Comparison of ENCODE assay signal across 10 mouse cellular contexts in the genomic region with DNA sequence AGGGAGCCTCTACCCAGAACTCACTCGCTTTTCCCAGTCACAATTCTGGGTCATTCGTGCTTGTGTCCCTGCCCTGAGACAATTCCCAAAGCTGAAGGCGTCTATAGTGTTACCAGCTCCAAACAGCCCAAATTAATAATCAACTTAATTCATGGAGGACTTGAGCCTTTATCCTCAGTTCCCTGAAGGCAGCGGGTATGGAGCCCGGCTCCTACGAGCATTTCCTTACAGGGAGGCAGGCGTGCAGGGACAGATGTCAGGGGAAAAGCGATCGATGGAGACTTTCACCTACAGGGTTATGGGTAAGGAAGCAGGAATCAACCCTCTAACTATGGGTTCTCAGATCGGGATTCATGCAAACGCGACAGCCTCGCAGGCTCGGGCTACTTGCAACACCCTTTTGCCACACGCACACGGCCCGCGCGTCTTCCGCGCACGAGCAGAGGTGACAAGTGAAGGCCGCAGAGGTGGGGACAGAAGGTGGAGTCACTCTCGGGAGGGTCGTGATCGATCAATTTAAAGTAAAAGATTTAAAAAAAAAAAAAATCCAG. TPM values are rescaled to one million over a fixed set of nuclear protein-coding genes. Genes with fewer than 3 reads are reported as not detected.
A peak's percentile ranks its signal among the peaks of the same experiment; 100 is the strongest.
DNase-seq lines count a peak whose midpoint lies in the region; ATAC-seq and TF ChIP-seq lines count a peak whose summit lies in the region.
"Had no signal": no experiment of that assay in that cellular context is flagged by ENCODE, and none has a peak within 500 bp of the region (broad histone marks: within the 10 kb centered on the region; RNA-seq: fewer than 3 reads in every experiment).

No protein-coding gene starts in this region.

- H3K9ac ChIP-seq in hindbrain, embryonic 15.5 days: peak overlapping the region; percentile 45
- H3K9ac ChIP-seq in liver, embryonic 14.5 days (replicated peaks): peak overlapping the region; percentile 23; the same call in 1 of the 2 replicates
- H3K9ac ChIP-seq in stomach, embryonic 15.5 days: peak overlapping the region; percentile 35; the same call in 1 of the 2 replicates

- peak; percentile 53 to 67 for DNase-seq in cerebellum, postnatal 14 days
- peak; percentile 67 for DNase-seq in ES-CJ7 (ENCODE audit: low read depth, low spot score)
- peak; percentile 61 for DNase-seq in forebrain, embryonic 10.5 days (ENCODE audit: extremely low spot score, low spot score)
- DNase-seq in liver, embryonic 14.5 days (ENCODE audit: low read depth in 3 of 3, low spot score in 3 of 3): no peak
- no peak for DNase-seq in testis, postnatal 14 days (ENCODE audit: low spot score)

- TF ChIP-seq CTCF in liver, embryonic 14.5 days (IDR thresholded peaks at IDR 0.05; ENCODE audit: low read depth): no peak

- H3K27ac ChIP-seq in forebrain, embryonic 10.5 days: peak overlapping the region; percentile 100
- H3K27ac ChIP-seq in hindbrain, embryonic 15.5 days (replicated peaks): no peak overlapping the region
- H3K27ac ChIP-seq in liver, embryonic 14.5 days: no peak overlapping the region
- H3K27ac ChIP-seq in stomach, embryonic 15.5 days: no peak overlapping the region

- peak overlapping the region; percentile 80 for H3K4me3 ChIP-seq in forebrain, embryonic 10.5 days
- peak overlapping the region; percentile 31 for H3K4me3 ChIP-seq in hindbrain, embryonic 15.5 days
- H3K4me3 ChIP-seq in liver, embryonic 14.5 days (ENCODE audit: insufficient read depth in 1 of 2, low read depth in 2 of 2, low read length in 2 of 2): peak overlapping the region; percentile 33 to 42
- peak overlapping the region; percentile 40 for H3K4me3 ChIP-seq in stomach, embryonic 15.5 days (replicated peaks)

- H3K27me3 ChIP-seq in forebrain, embryonic 10.5 days (ENCODE audit: poor library complexity, severe bottlenecking): no peaks in the 10 kb centered on the region
- no peaks in the 10 kb centered on the region for H3K27me3 ChIP-seq in hindbrain, embryonic 15.5 days
- H3K27me3 ChIP-seq in liver, embryonic 14.5 days (ENCODE audit: control insufficient read depth, insufficient read depth, low read length): peaks cover 80% of the 10 kb centered on the region
- H3K27me3 ChIP-seq in stomach, embryonic 15.5 days (replicated peaks): no peaks in the 10 kb centered on the region

- ATAC-seq in cerebellum, adult (ENCODE audit: insufficient number of reproducible peaks, low FRiP score, low TSS enrichment): no peak
- ATAC-seq in hindbrain, embryonic 15.5 days (ENCODE audit: low FRiP score, low read depth): no peak
- ATAC-seq in liver, embryonic 14.5 days (ENCODE audit: insufficient read depth): no peak
- no peak for ATAC-seq in stomach, embryonic 15.5 days (ENCODE audit: insufficient read depth, low FRiP score, low read depth)

- WGBS in forebrain, embryonic 10.5 days: under 1% methylated on average over 26 of the region's 26 CpGs
- 12% methylated on average over 26 of the region's 26 CpGs for WGBS in hindbrain, embryonic 15.5 days
- WGBS in liver, embryonic 14.5 days (ENCODE audit: insufficient replicate concordance): 5% methylated on average over 26 of the region's 26 CpGs
- WGBS in stomach, embryonic 15.5 days: 17% methylated on average over 26 of the region's 26 CpGs

- peak overlapping the region; percentile 71 for H3K4me2 ChIP-seq in hindbrain, embryonic 15.5 days
- peak overlapping the region; percentile 63 for H3K4me2 ChIP-seq in liver, embryonic 14.5 days (ENCODE audit: low read depth)
- peak overlapping the region; percentile 89 for H3K4me2 ChIP-seq in stomach, embryonic 15.5 days

- H3K36me3 ChIP-seq in forebrain, embryonic 10.5 days (replicated peaks): no peaks in the 10 kb centered on the region
- H3K36me3 ChIP-seq in hindbrain, embryonic 15.5 days: no peaks in the 10 kb centered on the region
- no peaks in the 10 kb centered on the region for H3K36me3 ChIP-seq in liver, embryonic 14.5 days (replicated peaks; ENCODE audit: control insufficient read depth, insufficient read depth, low read depth)
- H3K36me3 ChIP-seq in stomach, embryonic 15.5 days: no peaks in the 10 kb centered on the region

- no peak for TF ChIP-seq EP300 in liver, embryonic 14.5 days (IDR thresholded peaks at IDR 0.05; ENCODE audit: low read depth)

- H3K9me3 ChIP-seq in forebrain, embryonic 10.5 days: no peaks in the 10 kb centered on the region
- H3K9me3 ChIP-seq in hindbrain, embryonic 15.5 days: no peaks in the 10 kb centered on the region
- no peaks in the 10 kb centered on the region for H3K9me3 ChIP-seq in liver, embryonic 14.5 days (ENCODE audit: control insufficient read depth, low read length)
- no peaks in the 10 kb centered on the region for H3K9me3 ChIP-seq in stomach, embryonic 15.5 days

- peaks cover 94% of the 10 kb centered on the region for H3K4me1 ChIP-seq in forebrain, embryonic 10.5 days
- peaks cover 46% of the 10 kb centered on the region for H3K4me1 ChIP-seq in hindbrain, embryonic 15.5 days (replicated peaks)
- H3K4me1 ChIP-seq in liver, embryonic 14.5 days (replicated peaks; ENCODE audit: control insufficient read depth in 2 of 2, insufficient read depth in 2 of 2, low read length in 1 of 2): peaks cover 4 to 7% of the 10 kb centered on the region in 2 experiments
- peaks cover 12% of the 10 kb centered on the region for H3K4me1 ChIP-seq in stomach, embryonic 15.5 days

RNA-seq across cellular contexts. Expression of a gene that starts 6.2 kb away (rescaled TPM):
- polyA plus RNA-seq in forebrain, embryonic 10.5 days (2016; fragmentation: Nextera tagmentation; extraction: Ambion mirVana): 13.8 and 17.9 TPM in 2 replicates
- 10.8 and 11.1 TPM in 2 replicates for polyA plus RNA-seq in hindbrain, embryonic 15.5 days (2015; fragmentation: Nextera tagmentation; extraction: Ambion mirVana)
- 0.32 and 0.48 TPM in 2 replicates for polyA plus RNA-seq in liver, embryonic 14.5 days (2012; rRNA removed)
- polyA plus RNA-seq in liver, embryonic 14.5 days (2014; fragmentation: Nextera tagmentation; extraction: Ambion mirVana): 0.36 and 0.81 TPM in 2 replicates
- 11.3 and 12.7 TPM in 2 replicates for polyA plus RNA-seq in stomach, embryonic 15.5 days (2015; fragmentation: Nextera tagmentation; extraction: Ambion mirVana)

RNA-seq across cellular contexts. Expression of a gene that starts 17.5 kb away (rescaled TPM):
- polyA plus RNA-seq in forebrain, embryonic 10.5 days (2016; fragmentation: Nextera tagmentation; extraction: Ambion mirVana): 16.0 and 17.2 TPM in 2 replicates
- 6.5 and 7.1 TPM in 2 replicates for polyA plus RNA-seq in hindbrain, embryonic 15.5 days (2015; fragmentation: Nextera tagmentation; extraction: Ambion mirVana)
- polyA plus RNA-seq in liver, embryonic 14.5 days (2012; rRNA removed): 0.48 and 0.60 TPM in 2 replicates
- polyA plus RNA-seq in liver, embryonic 14.5 days (2014; fragmentation: Nextera tagmentation; extraction: Ambion mirVana): 0.27 and 0.43 TPM in 2 replicates
- polyA plus RNA-seq in stomach, embryonic 15.5 days (2015; fragmentation: Nextera tagmentation; extraction: Ambion mirVana): 4.0 TPM in 2 replicates

RNA-seq across cellular contexts. Expression of a gene that starts 23.7 kb away (rescaled TPM):
- polyA plus RNA-seq in forebrain, embryonic 10.5 days (2016; fragmentation: Nextera tagmentation; extraction: Ambion mirVana): 65.0 and 68.0 TPM in 2 replicates
- polyA plus RNA-seq in hindbrain, embryonic 15.5 days (2015; fragmentation: Nextera tagmentation; extraction: Ambion mirVana): 45.6 and 50.0 TPM in 2 replicates
- 13.4 and 16.4 TPM in 2 replicates for polyA plus RNA-seq in liver, embryonic 14.5 days (2012; rRNA removed)
- 14.4 and 19.7 TPM in 2 replicates for polyA plus RNA-seq in liver, embryonic 14.5 days (2014; fragmentation: Nextera tagmentation; extraction: Ambion mirVana)
- polyA plus RNA-seq in stomach, embryonic 15.5 days (2015; fragmentation: Nextera tagmentation; extraction: Ambion mirVana): 52.2 and 59.1 TPM in 2 replicates

RNA-seq across cellular contexts. Expression of a gene that starts 34.6 kb away (rescaled TPM):
- polyA plus RNA-seq in forebrain, embryonic 10.5 days (2016; fragmentation: Nextera tagmentation; extraction: Ambion mirVana): not detected in 2 replicates
- not detected in 2 replicates for polyA plus RNA-seq in hindbrain, embryonic 15.5 days (2015; fragmentation: Nextera tagmentation; extraction: Ambion mirVana)
- polyA plus RNA-seq in liver, embryonic 14.5 days (2012; rRNA removed): not detected in 2 replicates
- not detected in 2 replicates for polyA plus RNA-seq in liver, embryonic 14.5 days (2014; fragmentation: Nextera tagmentation; extraction: Ambion mirVana)
- not detected in 2 replicates for polyA plus RNA-seq in stomach, embryonic 15.5 days (2015; fragmentation: Nextera tagmentation; extraction: Ambion mirVana)
- polyA plus RNA-seq: frontal cortex, adult 2 months; spleen, adult 2 months had no signal

Comparison
In these comparisons a context has a peak if more than half of its experiments do, and no peak if none do; other contexts are left out.
1. DNase-seq: peak in cerebellum, postnatal 14 days (2 of 2), ES-CJ7 (single experiment) and forebrain, embryonic 10.5 days (single experiment); none in liver, embryonic 14.5 days (0 of 3) and testis, postnatal 14 days (single experiment).
2. Peak in every context shown above with its lines, with median percentiles within 50 percentile points of each other: H3K4me3 ChIP-seq, H3K4me2 ChIP-seq and H3K9ac ChIP-seq.